Mouse (Mus musculus) urinary bladder, postnatal 10 days (tissue): ENCODE results near the gene Misp.

Experiments used
- DNase-seq: peaks from one replicate; pipeline ENCODE4 v3.0.0; 2022; ENCODE audit warnings: low spot score

The Misp gene

DNA sequence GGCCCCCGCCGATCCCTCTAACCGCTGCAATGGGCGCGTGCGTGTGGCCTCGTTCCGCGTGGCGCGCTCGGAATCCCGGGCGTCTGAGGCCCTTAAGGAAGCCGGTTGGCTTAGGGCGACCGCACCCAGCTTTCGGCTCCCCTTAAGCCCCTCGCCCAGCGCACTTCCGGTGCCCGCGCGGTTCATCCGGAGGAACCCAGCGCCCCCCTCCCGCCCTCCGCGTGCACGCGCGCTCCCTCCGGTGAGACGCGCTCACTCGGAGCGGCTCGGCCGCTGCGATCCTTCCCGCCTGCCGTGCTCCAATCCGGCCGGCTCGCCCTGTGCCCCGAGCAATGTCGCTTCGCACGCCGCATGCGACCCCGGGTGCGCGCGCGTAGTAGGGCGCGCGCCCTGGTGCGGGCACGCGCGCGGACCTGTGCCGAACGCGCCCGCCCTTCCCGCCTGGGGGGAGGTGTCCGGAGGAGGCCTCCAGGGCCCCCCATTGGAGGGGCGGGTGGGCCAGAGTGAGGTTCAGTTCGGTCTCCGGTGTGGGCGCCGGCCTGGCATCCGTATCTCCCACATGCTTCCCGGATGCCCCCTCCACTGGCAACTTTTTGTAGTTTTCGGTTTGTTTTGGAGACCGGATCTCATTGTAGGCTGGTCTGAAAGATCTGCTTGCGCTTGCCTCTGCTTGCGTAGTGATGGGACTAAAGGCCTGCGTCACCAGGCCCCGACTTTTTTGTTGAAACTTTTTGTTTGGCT, 34.2 kb downstream of the Misp start:
- DNase-seq = no peak

DNA sequence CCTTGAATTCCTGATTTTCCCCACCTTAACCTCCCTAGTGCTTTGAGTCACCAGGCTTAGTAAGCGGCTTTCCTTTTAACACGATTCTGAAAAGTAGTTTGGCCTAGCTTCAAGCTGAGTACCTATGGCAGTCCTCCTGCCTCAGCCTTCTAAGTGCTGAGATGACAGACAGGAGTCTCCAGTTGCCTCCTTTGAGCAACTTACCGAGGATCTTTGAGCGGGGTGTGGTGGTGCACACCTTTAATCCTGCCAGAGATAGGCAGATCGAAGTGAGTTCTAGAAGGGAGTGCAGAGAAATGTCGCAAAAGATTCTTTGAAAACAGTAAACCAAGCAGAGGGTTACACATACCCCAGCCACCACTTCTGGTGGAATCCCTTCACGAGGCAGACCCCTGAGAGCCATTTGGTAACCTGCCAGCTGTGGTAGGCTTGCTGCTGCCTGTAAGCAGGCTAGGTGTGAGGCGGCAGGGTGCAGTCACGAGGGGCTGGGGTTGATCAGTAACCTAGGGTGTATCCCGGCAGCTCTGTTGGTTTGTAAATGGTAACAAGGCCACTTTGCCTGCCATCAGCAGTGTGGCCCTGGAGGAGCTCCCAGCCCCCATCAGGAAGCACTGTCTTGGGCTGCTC, 34.9 kb downstream of the Misp start:
- DNase-seq = no peak

DNA sequence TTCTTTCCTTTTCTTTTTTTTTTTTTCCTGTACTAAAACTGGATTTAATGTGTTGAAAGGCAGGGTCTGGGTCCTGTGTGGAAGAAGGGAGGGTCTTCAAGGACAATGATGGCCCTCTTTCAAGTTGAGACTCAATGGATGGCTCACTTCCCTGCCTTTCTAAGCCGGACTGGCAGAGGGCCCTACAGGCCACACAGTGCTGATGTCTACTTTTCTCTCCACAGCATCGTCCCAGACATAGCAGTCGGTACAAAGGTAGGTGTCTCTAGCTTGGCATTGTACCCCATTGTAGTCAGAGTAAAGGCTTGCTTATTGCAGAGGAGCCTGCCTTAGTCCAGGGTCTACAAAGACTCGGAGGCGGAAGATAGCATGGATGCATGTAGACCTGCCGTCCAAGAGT, 35.5 kb downstream of the Misp start:
- DNase-seq = no peak

DNA sequence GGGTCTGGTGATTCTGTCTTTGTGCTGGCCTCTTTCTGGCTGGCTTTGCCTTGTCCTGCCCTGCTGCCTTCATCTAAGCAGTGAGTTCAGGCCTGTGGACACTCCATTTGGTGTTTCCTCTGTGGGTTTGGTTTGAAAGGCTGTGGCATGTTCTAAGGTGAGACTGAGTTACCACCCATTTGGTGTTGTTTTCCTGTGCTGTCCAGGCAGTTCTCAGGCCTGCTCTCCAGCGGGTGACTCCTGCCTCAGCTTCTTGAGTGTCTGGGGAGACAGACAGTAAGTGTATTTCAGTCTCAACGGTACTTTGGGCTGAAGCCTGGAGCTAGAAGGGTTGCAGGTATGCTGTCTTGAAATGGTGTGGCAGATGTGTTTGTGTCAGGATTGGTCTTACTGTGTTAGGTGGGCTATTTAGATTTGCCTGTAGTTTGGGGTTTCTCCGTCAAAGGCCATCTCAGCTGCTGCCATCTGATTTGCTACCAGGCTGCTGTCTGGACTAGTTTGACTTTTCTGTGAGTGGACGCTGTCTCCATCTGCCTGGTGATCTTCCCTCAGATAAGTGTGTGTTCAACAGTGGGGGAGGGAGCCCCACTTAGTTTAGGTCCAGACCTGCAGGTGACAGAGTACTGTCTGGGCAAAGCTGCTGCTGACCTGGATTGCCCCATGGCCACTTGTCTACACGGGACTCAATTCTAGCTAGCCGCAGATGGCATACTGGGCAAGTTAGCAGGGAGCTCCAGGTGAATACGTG, 36.1 kb downstream of the Misp start:
- no peak for DNase-seq

DNA sequence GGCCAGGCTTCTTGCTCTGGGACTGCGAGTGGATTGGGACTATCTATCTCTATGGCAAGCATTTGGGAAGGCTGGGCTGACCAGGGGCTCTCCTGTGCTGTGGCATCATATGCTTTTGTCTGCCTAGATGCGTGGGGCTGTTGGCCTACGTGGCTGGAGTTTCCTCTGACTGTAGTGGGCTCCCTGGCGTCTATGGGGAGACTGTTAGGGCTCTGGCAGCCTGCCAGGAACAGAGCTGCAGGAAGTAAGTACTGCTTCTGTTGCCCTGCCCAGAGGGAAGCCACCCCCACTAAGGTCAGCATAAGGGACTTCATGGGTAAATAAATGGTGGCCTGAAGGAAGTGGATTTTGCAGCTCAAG, 36.6 kb downstream of the Misp start:
- DNase-seq = no peak

DNA sequence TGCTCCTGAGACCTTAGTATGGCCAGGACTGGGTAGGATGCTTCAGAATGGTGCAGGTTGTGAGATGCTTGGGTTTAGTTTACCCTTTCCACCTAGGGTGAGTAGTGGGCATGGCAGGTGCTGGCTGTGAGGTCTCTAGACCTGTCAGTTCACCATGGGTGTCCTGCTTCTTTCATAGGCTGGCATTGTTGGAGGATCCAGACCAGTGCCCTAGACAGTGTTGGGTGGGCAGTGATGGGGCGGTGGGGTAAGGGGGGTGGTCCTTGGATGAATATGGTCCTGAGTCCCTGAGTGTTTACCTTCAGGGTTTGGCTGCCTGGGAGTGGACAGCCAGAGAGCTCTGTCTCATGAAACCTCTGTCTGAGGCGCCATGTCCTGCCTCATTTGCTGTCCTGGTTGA, 37.1 kb downstream of the Misp start:
- no peak for DNase-seq

DNA sequence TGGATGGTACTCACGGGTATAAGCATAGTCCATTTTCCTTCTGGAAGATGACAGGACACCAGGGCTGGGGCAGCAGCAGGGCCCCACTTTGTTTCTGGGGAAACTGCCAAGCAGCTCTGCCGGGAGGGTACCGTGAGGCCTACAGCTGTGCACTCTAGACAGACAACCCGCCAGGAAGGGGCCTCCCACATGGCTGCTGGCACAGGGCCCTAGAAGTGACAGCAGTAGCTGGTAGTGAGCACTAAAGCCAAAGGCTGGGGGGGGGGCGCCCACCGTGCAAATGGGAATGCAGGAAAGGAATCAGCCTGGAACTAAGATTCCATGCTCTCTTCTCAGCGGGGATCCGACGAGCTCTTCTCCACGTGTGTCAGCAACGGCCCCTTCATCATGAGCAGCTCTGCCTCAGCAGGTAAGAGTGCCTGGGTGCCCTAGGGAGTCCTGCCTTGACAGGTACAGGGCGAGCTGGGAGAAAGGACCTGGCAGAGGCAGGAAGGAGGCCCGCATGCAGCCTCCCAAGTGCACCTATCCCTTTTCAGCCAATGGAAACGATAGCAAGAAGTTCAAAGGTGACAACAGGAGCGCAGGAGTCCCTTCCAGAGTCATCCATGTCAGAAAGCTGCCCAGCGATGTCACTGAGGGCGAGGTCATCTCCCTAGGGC, 37.8 kb downstream of the Misp start:
- DNase-seq = no peak

DNA sequence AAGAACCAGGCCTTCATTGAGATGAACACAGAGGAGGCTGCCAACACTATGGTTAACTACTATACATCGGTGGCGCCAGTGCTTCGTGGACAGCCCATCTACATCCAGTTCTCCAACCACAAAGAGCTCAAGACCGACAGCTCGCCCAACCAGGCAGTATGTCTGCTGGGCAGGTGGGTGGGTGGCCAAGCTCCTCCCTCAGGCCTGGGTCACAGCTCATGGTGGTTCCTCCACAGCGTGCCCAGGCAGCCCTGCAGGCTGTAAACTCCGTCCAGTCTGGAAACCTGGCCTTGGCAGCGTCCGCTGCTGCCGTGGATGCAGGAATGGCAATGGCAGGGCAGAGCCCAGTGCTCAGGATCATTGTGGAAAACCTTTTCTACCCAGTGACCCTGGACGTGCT, 38.3 kb downstream of the Misp start:
- DNase-seq = no peak

DNA sequence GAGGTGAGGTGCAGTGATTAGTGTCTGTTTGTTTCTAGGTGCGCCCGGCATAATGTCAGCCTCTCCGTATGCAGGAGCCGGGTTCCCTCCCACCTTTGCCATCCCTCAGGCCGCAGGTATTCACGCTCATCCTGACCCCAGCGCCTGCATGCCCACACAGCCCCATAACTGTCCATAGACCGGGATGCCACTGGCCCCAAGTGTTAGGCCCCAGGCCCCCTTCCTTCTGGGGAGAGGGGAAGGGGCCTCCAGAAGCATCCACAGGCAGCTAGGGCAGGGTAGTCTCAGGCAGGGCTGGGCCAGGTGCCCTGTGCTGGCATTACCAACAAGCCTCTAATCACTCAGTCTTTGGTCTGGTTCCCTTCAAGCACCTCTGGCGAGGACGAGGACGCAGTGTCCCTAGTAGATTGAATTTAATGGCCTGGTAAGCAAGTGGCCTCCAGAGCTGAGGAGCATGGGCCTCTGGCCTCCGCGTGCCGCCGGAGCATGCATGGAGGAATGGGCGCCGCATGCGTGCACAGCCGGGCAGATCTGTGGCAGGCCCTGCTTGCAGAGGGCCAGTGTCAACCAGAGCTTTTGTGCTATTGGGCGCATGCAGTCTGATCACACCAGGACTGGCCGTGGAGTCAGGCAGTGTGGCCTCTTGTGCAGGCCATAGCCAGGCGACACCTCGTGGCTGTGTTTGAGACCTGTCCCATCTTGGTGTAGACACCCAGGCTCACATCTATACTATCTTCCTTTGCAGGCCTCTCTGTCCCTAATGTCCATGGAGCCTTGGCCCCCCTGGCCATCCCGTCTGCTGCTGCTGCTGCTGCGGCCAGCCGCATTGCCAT, 39.5 kb downstream of the Misp start:
- no peak for DNase-seq

DNA sequence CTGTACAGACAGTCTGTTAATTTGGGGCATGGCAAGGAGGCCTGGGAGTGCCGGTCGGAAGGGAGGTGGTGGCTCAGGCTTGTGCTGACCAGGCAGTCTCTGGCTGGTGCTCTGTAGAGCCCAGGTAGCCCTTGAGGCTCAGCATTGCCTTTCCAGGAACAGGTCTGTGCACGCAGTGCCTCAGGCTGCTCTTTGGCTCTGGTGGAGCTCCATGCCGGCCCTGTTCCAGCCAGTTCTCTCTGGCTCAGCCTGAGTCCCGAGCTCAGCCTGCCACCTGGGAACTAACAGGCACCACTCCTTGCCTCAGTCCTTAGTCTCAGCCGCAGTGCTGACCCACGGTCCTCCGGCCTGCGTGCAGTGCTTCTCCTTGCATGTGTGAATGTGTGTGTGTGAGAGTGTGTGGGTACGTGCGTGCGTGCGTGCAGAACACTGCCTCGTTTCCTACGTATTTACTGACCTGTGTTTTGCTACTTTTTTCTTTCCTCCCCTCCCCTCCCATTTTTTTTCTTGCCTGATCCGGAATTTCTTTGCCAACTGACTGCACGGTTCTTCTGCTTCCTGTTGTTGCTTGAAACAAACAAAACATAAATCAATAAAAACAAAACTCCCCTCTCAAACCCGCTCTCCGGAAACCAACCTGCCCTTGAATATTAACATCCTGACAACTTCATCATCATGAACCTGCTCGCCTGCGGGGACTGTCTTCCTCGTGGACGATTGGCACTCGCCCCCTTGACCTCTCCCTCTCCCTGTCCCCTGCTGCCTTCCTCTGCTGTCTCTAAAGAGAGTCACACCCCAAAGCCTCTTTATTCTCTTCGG, 40.6 kb downstream of the Misp start:
- DNase-seq = no peak

DNA sequence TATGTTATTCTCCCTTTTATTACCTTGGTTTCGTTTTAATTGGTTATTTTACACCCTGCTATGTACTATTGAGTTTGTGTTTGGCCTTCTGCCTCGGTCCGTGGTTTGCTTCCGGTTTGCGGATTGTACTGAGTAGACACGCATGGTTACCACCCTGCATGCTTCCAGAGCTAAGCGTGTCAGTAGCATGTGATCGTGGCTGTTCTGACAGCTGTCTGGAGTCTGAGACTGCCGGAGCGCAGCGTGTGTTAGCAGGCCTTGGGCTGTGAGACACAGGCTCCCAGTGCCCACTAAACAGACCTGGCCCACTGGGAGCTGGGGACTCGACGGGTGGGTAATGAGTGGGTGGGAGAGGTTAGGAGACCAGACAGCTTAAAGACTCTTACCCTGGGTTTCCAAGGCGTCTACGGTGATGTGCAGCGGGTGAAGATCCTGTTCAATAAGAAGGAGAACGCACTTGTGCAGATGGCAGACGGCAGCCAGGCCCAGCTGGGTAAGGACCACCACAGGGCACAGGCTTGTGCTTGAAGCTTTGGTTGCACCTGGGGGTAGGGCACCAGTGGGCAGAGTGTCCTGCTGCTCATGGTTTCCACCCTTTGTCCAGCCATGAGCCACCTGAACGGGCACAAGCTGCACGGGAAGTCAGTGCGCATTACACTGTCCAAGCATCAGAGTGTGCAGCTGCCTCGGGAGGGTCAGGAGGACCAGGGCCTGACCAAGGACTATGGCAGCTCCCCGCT, 41.4 kb downstream of the Misp start:
- no peak for DNase-seq

DNA sequence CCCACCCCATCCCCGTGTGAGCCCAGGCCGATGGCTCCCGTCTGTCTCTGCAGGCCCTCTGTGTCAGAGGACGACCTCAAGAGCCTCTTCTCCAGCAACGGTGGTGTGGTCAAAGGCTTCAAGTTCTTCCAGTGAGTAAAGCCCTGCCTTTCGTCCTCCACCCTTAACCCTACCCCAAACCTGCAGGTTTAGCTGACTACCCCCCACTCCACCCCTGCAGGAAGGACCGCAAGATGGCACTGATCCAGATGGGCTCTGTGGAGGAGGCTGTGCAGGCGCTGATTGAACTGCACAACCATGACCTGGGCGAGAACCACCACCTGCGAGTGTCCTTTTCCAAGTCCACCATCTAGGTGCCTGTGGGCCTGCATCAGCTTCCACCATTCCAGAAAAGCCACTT, 42.1 kb downstream of the Misp start:
- DNase-seq = no peak

DNA sequence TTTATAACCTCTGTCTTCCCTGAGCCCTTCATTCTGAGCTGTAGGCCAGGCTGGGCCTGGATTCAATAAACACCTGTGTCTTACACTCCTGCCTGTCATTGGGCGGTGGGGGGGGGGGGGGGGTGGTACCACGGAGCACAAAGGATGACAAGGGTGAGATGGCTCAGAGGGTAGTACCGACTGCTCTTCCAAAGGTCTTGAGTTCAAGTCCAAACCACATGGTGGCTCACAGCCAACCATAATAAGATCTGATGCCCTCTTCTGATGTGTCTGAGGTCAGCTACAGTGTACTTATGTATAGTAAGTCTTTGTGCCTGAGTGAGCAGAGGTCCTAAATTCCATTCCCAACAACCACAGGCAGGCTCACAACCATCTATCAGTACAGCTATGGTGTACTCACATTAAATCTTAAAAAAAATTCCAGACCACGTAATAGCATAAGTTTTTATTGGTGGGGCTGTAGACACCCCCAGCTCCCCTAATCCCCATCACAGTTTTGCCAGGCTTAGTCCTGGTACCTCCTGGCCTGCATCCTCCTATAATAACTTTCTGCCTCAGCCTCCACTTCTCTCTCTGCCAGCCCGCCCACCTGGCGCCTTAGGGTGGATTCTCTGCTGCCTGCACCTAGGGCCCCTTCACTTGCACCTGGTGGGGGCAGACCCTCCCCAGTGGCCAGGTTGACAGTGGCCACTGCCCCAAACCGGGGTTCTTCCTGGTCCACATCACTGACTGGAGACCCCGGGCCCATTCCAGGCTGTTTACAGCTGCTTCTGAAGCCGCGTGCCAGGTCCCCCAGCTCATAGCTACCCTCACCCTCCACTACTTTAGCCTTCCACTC, 43.8 kb downstream of the Misp start:
- DNase-seq = no peak

DNA sequence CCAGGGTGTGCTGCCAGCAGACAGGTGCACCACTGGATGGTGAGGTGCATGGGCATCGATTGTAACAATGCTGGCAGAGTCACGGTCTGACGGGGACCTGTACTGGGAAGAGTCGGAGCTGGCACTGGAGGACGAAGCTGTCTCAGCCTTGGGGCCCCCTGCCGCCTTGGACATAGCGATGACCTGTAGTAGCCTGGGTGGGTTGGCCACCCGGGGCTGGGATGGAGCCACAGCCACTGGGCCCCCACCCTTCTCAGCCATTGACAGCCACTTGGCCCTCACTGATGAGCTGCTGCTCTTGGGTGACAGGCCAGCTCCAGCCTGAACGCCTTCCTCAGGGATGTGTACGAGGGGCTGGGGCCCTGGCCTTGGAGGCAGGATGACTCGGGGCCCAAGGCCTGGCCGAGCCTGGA, 44.4 kb downstream of the Misp start:
- DNase-seq = no peak

DNA sequence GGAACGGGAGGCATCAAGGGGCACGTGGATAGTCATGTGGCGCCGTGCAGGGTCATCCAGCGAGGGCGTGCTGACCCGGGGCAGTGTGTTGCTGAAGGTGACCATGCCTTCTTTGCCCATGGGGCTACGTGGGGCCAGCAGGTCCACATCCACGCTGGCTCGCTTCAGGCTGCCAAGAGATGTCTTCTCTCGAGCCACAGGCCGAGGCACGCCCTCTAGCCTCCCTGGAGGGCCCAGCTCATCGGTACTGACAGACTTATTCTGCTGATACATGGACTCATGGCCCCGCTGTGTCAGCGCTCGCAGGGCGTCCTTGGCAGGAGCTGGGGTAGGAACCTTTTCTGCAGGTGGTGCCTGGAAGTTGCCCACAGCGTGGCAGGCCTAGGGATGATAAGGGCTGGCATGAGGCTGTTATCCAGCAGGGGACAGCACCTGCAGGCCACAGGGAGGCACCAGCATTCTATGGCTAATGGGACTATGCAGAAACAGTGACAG, 45.1 kb downstream of the Misp start:
- no peak for DNase-seq

DNA sequence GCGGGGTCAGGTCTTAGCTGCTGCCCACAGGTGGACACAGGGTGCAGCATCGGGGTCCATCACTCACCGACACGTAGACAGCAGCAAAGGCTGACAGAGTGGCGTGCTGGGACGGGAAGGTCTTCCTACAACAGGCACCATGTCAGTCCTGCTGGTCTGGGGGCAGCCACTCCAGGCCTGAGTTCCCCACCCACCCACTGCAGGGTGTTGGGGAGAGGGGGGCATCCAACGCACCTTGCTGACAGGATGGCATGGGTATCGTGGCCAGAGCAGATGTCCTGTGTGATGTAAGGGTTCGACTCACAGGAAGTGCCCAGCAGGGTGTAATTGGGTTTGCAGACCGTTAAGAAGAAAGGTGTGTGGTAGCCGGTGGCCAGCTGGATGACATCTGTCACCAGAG, 45.8 kb downstream of the Misp start:
- DNase-seq = no peak

DNA sequence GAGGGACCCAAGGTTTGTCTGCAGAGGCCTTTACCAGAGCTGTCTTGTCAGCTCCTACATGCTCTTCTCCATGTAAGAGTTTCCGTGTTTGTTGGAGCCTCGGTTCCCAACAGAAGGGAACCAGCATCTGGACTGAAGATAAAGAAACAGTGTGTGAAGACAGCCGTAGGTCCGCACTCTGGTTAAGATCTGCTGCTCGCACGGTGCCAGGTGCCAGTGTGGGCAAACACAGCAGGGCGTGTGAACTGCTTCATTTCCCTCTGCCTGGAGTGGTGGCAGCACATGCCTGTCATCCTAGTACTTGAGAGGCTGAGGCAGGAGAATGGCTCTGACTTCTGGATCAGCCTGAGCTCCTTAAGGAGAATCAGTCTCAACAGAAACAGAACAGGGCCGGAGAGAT, 51.1 kb downstream of the Misp start:
- DNase-seq = no peak

DNA sequence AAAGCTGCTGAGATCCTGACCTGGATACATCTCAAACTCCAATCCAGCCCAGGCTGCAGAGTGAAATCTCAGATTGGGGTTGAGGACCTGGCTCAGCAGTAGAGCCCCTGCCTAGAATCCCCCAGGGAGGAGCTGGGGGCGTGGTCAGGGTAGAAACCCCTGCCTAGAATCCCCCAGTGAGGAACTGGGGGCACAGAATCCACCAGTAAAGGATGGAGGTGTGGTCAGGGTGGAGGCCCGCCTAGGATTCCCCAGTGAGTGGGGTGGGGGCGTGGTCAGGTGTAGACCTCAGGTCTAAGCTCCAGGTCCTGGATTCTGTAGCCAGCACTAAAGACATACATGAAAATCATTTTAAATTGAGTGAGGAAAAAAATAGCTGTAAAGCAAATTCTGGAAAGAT, 52.1 kb downstream of the Misp start:
- no peak for DNase-seq

DNA sequence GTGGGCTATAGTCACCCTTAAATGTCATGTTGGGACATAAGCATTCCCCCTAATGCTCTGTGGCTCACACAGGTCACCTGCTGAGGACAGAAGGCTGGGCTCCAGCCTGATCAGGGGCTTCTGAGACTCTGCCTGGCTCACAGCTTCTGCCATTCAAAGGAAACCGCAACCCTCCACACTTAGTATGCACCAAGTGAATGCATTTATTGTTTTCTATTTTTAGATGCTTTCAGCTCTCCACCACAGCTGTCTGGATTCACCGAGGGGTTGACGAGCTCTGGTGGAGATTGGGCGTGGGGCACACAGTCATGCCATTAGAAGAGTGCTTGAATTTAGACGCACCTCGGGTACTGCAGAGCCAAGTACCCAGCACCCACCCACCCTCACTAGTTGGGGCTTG, 52.5 kb downstream of the Misp start:
- DNase-seq = no peak
